Mouse (Mus musculus): ENCODE measurements around the gene Plcb3.

The Plcb3 gene

DNA sequence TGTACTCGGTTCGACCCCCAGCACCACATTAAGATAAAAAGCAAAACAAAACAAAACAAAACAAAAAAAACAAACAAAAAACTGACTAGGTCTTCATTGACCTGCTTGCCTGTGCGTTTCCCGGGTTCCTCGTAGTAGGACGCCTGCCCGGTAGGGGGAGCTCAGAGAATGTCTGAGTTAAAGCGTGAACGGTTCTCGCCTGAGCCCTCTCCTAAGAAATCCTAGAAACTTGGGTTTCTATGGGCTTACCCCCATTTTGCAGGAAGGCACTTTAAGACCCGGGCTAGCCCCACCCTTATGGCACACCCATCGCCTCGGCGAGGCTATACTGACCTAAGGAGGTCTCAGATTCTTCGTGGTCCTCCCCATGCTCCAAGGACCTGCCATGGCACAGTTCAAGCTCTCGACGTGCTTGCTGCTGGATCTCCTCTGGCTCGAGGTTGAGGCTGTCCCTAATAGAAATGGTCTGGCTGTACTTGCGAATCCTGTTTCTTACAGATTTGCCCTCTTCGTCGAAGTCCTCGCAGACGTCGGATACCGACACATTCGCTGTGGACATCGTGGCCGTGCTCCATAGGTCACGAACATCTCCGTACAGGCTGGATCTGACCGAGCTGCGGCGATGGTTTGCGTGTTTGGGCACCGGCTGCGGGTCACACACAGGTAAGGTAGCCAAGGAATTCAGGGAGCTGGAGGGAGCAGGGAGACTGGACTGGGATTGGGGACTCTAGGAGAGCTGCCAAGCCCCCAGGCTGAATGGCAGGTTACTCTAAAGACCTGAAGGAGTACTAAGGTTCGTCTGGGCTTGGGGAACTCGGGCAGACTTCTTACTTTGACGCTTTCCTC is 51.6 kb downstream of the Plcb3 start:
- CTCF ChIA-PET = interaction anchor here (0.5 to 0.7 kb wide), 3 partner anchors 49 to 92 kb away, joined by 3 to 5 read pairs (median 5); no protein-coding TSS in a partner anchor

- CTCF ChIA-PET = interaction anchor here (0.5 to 1.6 kb wide), 2 partner anchors 11 to 103 kb away, joined by 3 to 7 read pairs; partner anchors contain the start of gene Kcnk4
These were observed 53.2 kb downstream of the Plcb3 start for GRCm38 (mm10) chr19:6922901-6923735.

DNA sequence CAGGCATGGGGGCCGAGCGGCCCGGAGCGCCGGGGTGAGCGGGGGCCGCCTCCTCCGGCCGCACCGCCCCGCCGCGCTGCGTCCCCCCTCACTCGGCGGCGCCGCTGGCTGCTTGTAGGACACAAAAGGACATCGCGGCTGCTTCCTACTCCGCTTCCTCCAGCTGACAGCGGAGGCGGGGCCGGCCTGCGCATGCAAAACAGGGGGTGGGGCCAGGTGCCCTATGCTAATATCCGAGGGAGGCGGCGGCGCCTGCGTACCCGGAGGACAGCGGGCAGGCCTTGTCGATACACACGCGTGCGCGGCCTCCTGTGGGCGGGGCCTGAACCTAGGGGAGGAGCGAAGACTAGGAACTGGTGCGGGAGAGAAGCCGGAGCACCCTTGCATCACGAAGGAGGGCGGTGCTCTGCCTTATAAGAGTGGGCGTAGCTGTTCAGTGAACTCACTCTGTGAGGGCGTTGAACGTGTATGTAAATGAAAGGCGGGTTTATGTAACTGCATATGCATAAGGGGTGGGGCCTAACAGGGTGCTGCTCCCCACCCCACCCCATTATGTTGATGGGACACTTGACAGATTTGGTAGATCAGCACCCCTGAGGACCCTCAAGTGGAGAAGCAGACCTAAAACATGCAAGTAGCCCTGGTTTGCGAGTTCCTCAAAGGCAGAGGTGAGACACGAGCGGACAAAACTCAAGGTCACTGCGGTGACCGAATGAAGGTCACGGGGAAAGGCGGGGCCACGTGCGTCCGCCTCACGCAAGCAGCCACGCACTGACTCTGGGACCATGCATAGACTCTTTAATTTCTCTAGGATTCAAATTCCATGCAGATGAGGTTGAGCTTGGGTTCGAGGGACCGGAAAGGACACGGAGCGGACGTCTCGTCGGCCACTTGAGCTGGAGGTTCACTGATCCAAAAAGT is 54.4 kb downstream of the Plcb3 start, which contains the start of gene Esrra:
Gene Esrra (minus strand): TSS at position 167 of the 921 bp plus-strand sequence.
- CTCF ChIA-PET = interaction anchor here (1.6 kb wide), 1 partner anchor 12 kb away, joined by 7 read pairs; the partner anchor contains the start of gene Kcnk4

DNA sequence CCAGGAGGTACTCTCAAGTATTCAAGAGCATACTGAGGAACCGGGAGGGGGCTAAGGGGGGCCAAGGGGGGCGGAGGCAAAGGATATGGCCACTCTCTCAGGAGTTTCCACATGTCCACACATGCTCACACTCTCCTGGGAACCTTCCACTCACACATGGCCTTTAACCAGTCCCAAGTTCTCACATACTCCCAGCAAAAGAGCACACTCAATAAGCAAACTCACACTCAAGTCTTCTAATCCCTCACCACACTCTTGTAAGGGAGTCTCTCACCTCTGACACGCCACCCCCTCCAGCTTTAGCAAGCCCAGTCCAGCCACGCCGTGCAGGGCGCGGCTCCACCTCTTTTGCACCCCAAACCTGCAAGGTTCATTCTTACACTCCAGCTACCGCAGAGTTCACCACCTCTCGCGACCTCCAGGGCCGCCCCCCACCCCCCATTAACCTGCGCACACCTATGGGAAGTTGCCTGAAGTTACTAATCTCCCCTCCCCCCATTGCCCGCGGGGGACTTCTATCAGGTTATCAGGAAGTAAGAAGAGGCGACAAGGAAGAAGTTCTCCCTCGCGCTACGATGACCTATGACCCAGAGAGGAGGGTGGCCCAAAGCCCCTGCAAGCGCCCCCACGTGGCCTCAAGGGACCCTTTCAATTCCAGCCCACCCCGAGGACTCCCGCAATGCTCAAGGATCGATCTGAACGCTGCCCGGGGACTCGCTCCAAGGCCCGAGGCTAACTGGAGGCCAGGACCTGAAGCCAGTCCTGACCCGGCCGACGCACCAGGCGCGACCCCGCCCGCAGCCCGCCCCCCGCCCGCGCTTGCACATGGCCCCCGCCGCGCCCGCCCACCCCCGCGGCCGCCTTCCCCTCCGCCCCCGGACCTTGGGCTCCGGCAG is 55.3 kb downstream of the Plcb3 start:
- CTCF ChIA-PET = interaction anchor here (1.6 kb wide), 1 partner anchor 13 kb away, joined by 7 read pairs; the partner anchor contains the start of gene Kcnk4

DNA sequence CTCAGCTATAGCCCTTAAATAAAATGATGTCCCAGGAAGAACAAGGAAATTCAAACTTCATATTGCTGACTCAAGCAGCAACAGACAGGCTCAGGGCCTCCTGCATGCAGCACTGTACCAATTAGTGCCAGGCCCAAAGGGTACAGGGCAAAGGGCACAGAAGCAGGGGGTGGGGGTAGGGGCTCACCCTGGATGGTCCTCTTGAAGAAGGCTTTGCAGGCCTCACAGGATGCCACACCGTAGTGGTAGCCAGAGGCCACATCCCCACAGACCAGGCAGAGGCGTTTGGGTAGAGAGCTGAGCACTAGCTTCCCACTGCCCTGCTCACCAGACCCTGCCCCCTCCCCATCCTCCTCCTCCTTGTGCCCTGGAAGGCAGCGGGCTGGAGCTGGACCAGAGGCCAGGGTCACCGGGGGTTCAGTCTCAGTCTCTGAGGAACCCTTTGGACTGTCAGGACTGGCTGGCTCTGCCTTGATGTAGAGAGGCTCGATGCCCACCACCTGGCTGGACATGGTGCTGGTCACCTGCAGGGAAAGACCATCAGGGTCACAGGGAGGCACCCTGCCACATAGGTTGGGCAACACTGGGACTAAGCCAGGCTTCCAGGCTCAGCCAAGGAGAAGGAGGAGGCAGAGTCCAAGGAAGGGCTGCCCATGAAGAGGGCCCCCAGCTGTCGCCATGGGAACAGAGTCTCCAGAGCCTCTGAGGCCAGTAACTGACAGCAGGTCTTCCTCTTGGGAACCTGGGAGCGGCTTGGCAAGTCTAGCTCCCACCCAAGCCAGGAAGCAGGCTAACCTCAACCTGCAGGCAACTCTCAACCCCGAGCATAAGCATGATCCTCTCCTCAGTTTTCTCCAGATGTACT is 56.2 kb downstream of the Plcb3 start:
- CTCF ChIA-PET = no interaction called here

DNA sequence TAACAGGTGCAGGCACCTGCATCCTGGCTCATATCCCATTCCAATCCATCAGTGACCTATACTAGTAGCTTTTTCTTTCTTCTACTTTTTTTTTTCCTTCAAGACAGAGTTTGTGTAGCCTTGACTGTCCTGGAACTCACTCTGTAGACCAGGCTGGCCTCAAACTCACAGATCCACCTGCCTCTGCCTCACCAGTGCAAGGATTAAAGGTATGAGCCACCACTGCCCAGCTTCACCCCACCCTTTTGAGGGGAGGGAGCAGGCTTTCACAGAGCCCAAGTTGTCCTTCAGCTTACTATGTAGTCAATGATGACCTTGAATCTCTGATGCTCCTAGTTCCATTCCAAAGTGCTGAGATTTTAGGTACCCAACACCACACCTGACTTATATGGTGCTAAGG is 56.8 kb downstream of the Plcb3 start:
- CTCF ChIA-PET = interaction anchor here (0.6 kb wide), 1 partner anchor 55 kb away, joined by 3 read pairs; no protein-coding TSS in a partner anchor

GRCm38 (mm10) chr19:6918321-6918720 is 57.9 kb downstream of the Plcb3 start:
- CTCF ChIA-PET = interaction anchor here (0.7 kb wide), 1 partner anchor 1787 kb away, joined by 6 read pairs; no protein-coding TSS in a partner anchor

- CTCF ChIA-PET = no interaction called here
These were observed 59.8 kb downstream of the Plcb3 start for GRCm38 (mm10) chr19:6916496-6916895.

- CTCF ChIA-PET = no interaction called here
These were observed 61.0 kb downstream of the Plcb3 start for GRCm38 (mm10) chr19:6915276-6915675.

DNA sequence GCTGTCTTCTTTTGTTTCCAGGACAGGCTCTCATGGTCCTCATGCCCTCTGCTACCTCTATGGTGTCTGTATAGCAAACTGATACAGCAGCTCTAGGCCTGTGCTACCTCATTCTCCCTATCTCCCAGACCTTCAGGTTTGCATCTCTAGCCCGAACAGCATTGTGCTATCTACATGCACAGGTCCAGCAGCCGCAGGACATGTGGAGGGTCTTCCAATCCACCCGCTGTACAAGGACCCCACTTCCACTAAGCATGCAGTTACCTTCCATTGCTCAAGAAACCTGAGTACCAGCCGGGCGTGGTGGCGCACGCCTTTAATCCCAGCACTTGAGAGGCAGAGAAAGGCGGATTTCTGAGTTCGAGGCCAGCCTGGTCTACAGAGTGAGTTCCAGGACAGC is 61.7 kb downstream of the Plcb3 start:
- CTCF ChIA-PET = interaction anchor here (0.5 kb wide), 1 partner anchor 41 kb away, joined by 6 read pairs; no protein-coding TSS in a partner anchor

- CTCF ChIA-PET = no interaction called here
These were observed 62.3 kb downstream of the Plcb3 start for GRCm38 (mm10) chr19:6913991-6914390.

DNA sequence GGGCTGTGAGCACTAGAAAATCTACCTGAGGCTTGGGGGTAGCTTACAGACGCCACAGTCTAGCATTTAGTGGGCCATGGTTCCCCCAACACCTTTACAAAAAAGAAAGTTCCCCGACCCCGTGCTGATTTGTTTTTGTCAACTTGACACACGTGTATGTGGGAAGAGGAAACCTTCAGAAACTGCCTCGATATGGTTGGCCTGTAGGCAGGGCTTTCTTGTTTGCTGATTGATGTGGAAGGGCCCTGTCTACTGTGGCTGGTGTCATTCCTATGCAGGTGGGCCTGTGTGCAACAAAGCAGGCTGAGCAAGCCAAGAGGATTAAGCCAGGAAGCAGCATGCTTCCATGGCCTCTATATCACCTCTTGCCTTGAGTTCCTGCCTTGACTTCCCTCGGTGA is 63.2 kb downstream of the Plcb3 start:
- CTCF ChIA-PET = no interaction called here

DNA sequence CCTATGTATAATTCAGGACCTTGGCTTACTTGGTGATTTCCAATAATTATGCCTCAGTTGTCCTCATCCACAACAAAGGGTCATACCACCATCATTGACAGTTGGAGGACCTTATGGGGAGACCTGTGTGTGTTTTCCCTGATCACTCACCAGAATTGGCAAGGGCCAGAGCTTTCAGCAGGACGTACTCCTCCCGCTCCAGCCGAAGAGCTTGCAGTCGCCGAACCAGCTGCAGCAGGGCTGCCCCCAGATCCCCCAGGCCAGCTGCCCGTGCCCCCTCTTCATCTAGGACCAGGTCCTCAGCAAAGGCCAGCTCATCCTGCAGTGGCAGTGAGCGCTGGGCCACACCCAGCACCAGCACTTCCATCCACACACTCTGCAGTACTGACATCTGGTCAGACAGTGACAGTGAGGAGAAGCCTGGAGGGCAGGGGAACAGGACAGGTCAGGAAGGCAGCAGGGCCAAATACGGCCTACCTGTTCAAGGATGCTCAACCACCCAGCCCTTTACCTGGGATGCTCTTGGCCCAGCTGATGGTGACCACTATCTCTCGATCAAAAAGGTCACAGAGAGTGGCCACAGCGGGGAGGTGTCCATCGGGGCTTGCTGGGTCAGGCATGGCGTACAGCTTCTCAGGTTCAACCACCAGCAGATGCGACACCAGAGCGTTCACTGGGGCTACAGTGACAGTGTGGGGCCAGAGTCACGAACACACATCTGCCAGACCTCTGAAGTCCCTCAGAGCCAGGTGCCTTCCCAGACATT is 63.9 kb downstream of the Plcb3 start:
- CTCF ChIA-PET = no interaction called here

DNA sequence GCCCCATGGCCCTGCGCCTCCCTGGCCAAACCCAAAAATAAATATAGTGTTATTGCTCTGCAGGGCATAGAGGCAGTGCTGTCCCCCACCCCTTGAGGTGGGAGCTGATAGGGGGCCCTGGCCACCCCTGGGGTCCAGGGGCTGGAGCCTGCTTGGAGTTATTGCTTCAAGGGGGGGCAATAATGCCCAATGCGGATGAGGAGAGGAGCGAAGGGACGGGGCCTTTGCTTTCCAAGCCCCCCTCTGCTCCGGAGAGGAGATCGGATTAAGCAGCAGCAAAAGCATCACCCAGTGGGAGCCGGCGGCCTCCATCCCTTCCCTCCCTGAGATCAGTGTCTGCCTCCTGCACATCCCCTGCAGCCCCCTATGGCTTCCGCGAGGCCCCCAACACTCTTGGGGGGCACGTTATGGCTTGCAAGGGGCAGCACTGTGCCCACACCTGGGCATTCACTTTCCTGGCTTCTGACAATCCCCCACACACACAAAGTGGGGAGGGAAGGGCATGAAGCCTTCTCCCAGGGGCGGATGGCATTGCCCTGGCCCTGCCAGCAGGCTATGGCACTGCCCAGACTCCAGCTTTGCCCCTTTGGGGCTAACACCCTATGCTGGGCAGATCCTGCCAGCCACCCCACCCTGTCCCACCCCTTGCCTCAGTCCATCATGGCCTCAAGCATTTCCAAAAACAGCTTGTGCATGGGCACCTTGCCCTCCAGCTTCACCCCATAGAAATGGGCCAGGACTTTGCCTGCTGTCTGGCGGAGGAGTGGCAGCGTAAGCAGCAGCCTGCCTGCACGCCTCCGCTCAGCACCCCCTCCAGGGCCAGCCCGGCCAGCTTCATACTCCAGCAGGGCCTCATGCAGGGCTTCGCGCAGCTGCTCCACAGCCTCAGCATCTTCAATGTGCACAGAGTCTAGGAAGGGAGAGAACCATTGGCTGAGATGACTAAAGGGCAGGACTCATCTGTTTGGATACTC is 64.9 kb downstream of the Plcb3 start:
- CTCF ChIA-PET = no interaction called here

- CTCF ChIA-PET = interaction anchor here (0.5 to 0.6 kb wide), 2 partner anchors 26 to 256 kb away, joined by 3 to 4 read pairs; no protein-coding TSS in a partner anchor
These were observed 66.0 kb downstream of the Plcb3 start for GRCm38 (mm10) chr19:6910306-6910705.

DNA sequence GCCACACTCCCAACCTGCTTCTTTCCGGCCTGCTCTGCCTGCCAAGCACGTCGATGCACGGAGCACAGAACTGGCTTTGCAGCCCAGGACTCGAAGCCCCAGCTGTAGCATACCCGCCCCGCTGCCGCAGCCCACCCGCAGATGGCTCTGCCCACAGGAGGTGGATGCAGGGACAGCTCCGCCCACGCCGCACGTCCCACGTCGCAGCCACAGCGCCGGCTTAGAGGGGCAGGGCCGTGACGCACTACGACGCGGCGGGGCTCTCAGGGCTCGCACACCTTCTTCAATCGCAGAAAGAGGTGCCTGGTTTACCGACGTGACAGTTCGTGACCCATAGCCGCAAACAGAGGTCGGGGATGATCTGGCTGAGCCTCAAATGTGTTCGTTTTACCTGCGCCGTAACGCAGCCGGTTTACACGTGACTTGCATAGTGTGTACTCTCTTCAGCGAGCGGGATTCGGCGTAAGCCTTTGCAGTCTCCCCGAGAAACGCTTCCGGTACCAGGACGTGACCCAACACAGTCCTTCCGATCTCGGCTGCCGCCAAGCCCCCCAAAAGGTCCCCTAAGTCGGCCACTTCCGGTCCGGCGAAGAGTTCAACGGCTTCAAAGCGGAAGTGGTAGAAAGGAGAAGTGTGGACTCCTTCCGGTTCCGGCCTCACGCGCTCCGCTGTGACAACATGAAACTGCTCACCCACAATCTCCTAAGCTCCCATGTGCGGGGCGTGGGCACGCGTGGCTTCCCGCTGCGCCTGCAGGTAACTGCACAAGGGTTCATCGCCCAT is 66.6 kb downstream of the Plcb3 start, which contains the start of the genes Trmt112 and Prdx5:
Gene Trmt112 (plus strand): TSS at position 192 of the 783 bp plus-strand sequence.
Gene Prdx5 (minus strand): TSS at position 600 of the 783 bp plus-strand sequence.
- CTCF ChIA-PET = interaction anchor here (0.5 to 0.6 kb wide), 2 partner anchors 27 to 256 kb away, joined by 3 to 4 read pairs; no protein-coding TSS in a partner anchor

All from spleen, embryonic (tissue).